Mouse (Mus musculus) limb, embryonic 12.5 days (tissue): ENCODE data around the gene Cbfb. TPM values are rescaled to one million over a fixed set of nuclear protein-coding genes. Genes with fewer than 3 reads are reported as not detected.

Experiments
- ATAC-seq: fragments of 200-750 bp; cut with Nextera tagmentation; 2 replicates; pipeline ENCODE4 v1.8.0; 2017; ENCODE audit warnings: low read depth, moderate TSS enrichment; ENCODE audit not compliant: insufficient number of reproducible peaks, insufficient read depth, low FRiP score, low TSS enrichment
- H3K27ac ChIP-seq: fragments of 300-500 bp; sonication (generic); 2 replicates; pipeline ENCODE4 v1.5.1; 2016; ENCODE audit warnings: mild to moderate bottlenecking, moderate library complexity
- H3K27me3 ChIP-seq: fragments of 300-500 bp; sonication (generic); 2 replicates; pipeline ENCODE4 v1.6.1; 2016; ENCODE audit warnings: mild to moderate bottlenecking, moderate library complexity
- H3K36me3 ChIP-seq: fragments of 300-500 bp; sonication (generic); 2 replicates; pipeline ENCODE4 v1.6.1; 2016; ENCODE audit warnings: mild to moderate bottlenecking, moderate library complexity
- H3K4me1 ChIP-seq: fragments of 300-500 bp; sonication (generic); replicated peaks from 2 replicates; pipeline ENCODE4 v1.6.1; 2016
- H3K4me2 ChIP-seq: fragments of 300-500 bp; sonication (generic); 2 replicates; pipeline ENCODE4 v1.6.1; 2016; ENCODE audit warnings: mild to moderate bottlenecking, moderate library complexity
- H3K4me3 ChIP-seq: fragments of 300-500 bp; sonication (generic); replicated peaks from 2 replicates; pipeline ENCODE4 v1.5.1; 2016; ENCODE audit warnings: mild to moderate bottlenecking
- H3K9ac ChIP-seq: fragments of 300-500 bp; sonication (generic); replicated peaks from 2 replicates; pipeline ENCODE4 v1.6.1; 2016; ENCODE audit warnings: mild to moderate bottlenecking, moderate library complexity
- H3K9me3 ChIP-seq: fragments of 300-500 bp; sonication (generic); 2 replicates; pipeline ENCODE4 v1.6.1; 2016; ENCODE audit warnings: mild to moderate bottlenecking, moderate library complexity
- WGBS: fragments of 180-500 bp; shearing (Covaris S2); methylation state at CpG from one replicate; pipeline ENCODE4 v1.1.7; 2016; 5-methylcytosine and 5-hydroxymethylcytosine counted together
- polyA plus RNA-seq: library from polyadenylated mRNA; unstranded; fragments of >200 nt; fragmentation: Nextera tagmentation; extraction: Ambion mirVana; gene quantifications from 2 replicates; pipeline ENCODE4 v1.2.1, GENCODE M21; 2016

The Cbfb gene
- polyA plus RNA-seq: 108 and 109 TPM in 2 replicates

DNA sequence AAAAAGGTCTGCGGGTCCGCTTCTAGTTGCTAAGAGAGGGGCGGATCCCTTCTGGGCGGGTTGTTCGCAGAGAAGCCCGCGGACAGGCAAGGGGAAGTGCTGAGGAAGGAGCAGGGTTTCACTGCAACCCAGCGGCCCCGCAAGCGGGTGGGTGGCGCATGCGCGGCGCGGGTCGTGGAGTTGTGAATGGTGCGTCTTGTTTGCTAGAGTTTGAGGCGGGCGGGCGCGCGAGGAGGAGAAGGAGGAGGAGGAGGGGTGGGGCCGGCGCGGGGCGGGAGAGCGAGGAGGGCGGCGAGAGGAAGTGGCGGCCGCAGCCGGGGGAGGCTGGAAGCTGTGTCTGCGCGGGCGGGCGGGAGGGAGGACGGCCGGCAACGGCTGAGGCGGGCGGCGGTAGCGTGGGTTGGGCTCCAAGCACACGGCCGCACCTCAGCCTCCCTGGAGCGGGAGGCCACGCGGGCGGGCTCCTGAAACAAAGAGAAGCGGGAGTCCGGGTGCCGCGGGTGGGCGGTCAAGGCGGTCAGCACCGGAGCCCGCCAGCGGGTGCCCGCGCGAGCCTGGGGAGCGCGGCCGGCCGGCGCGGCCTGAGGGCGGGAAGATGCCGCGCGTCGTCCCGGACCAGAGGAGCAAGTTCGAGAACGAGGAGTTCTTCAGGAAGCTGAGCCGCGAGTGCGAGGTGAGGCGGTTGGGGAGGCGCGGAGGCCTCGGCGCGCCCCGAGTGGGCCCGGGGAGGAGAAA lies at the start of gene Cbfb:
Gene Cbfb (plus strand): TSS at position 294 of the 735 bp plus-strand sequence.
- WGBS: under 1% methylated on average over 74 of the region's 86 CpGs
- Histone ChIP-seq H3K27ac (peak within 1 kb of the TSS; percentile 100), H3K9ac (peak within 1 kb of the TSS; percentile 97), H3K9me3 (no peaks in the 10 kb centered on the region), H3K4me3 (peak within 1 kb of the TSS; percentile 91), H3K4me1 (peaks cover 26% of the 10 kb centered on the region), H3K27me3 (no peaks in the 10 kb centered on the region), H3K4me2 (peak within 1 kb of the TSS; percentile 71), H3K36me3 (peaks cover 9% of the 10 kb centered on the region; the same call in 1 of the 2 replicates)
- ATAC-seq: peak; percentile 93

DNA sequence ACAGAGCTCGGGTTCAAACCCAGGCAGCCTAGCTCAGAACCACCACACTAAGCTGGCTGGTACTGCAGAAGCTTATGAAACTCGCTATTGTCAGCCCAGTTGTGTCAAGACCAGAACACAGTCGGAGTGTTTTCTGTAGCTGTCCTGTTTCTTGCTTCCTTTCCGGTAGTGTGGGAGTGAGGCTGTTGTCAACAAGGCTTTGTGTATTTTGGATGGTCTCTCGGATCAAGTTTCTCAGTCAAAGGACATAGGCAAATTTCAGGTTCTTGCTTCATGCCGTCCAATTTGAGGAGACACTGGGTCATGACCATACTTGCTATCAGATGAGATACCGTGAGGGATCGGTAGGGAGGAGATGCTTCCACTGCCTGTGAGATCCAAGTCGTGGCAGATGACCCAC lies 40.6 kb upstream of the Cbfb start:
- Histone ChIP-seq H3K4me2 (no peak overlapping the region), H3K27me3 (no peaks in the 10 kb centered on the region), H3K36me3 (no peaks in the 10 kb centered on the region), H3K9ac (no peak overlapping the region), H3K9me3 (no peaks in the 10 kb centered on the region), H3K4me3 (no peak overlapping the region), H3K4me1 (no peaks in the 10 kb centered on the region), H3K27ac (no peak overlapping the region)
- WGBS: 88% methylated on average over 9 of the region's 9 CpGs
- no peak for ATAC-seq

DNA sequence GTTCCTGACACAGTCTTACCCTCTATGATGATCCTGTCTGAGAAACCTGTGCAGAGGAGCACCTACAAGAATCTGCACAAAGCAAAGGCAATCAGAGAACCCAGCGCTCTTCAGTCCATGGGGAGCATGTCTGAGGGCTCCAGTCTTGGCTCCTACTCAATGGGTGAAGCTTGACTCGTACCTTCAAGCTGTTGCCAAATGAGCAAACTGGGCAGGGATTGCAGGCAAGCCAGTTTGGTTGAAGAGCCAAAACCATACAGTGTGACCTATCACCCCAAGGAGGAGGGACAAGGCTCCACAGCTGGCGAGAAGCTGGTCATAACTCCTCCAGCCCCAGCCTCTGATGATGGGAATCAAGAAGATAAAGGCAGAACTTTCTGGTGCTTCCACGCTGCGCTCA lies 39.0 kb upstream of the Cbfb start, which contains the start of gene Ces4a:
Gene Ces4a (plus strand): TSS at position 292 of the 400 bp plus-strand sequence.
- Histone ChIP-seq H3K27ac (no peak within 1 kb of the TSS), H3K4me2 (no peak within 1 kb of the TSS), H3K9ac (no peak within 1 kb of the TSS), H3K4me1 (no peaks in the 10 kb centered on the region), H3K36me3 (no peaks in the 10 kb centered on the region), H3K4me3 (no peak within 1 kb of the TSS), H3K9me3 (no peaks in the 10 kb centered on the region), H3K27me3 (no peaks in the 10 kb centered on the region)
- ATAC-seq: no peak
- WGBS: 82% methylated on average over 5 of the region's 5 CpGs

DNA sequence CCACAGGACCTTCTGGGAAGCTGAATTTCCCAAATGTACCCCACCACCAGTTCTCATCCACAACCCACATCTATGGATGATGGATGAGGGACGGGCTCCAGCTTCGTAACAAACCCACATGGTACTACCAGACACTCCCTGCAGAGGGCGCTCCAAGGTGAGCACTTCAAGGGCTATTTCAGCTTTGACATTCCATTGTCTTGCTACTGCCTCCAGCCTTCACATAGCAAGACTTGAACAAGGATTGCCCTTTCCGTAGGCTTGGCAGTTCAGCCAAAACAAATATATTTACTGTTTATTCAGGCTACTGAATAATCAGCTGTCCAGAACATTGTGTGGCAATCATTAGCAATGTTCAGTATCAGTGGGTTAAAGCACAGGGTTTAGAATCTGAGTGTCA lies 32.1 kb upstream of the Cbfb start:
- no peak for ATAC-seq
- Histone ChIP-seq H3K4me2 (no peak overlapping the region), H3K9me3 (no peaks in the 10 kb centered on the region), H3K4me1 (no peaks in the 10 kb centered on the region), H3K27me3 (peaks cover 16% of the 10 kb centered on the region; the same call in 1 of the 2 replicates), H3K4me3 (no peak overlapping the region), H3K36me3 (no peaks in the 10 kb centered on the region), H3K27ac (no peak overlapping the region), H3K9ac (no peak overlapping the region)
- 27% methylated on average over 4 of the region's 4 CpGs for WGBS

DNA sequence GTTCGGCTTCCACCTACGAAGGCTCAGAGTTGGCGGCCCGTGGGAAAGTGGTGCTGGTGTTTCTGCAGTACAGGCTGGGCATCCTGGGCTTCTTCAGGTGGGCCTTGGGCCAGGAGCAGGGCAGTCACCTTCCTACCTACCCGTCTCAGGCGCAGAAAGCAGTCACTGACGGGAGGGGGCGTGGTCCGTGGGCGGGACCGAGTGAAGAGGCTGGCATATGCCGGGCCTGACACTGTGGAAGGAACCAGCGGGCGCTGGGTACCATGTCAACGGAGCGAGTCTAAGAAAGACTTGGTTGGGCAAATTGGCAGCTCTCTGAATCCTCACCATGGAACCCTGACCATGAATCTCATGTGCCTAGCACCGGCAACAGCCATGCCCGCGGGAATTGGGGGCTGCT lies 28.1 kb upstream of the Cbfb start:
- Histone ChIP-seq H3K4me2 (peak overlapping the region; percentile 26; the same call in 1 of the 2 replicates), H3K27ac (no peak overlapping the region), H3K9ac (no peak overlapping the region), H3K4me1 (no peaks in the 10 kb centered on the region), H3K36me3 (no peaks in the 10 kb centered on the region), H3K4me3 (peak overlapping the region; percentile 9; the same call in 1 of the 2 replicates), H3K9me3 (no peaks in the 10 kb centered on the region), H3K27me3 (peaks cover 16% of the 10 kb centered on the region; the same call in 1 of the 2 replicates)
- WGBS: 31% methylated on average over 19 of the region's 19 CpGs
- no peak for ATAC-seq

DNA sequence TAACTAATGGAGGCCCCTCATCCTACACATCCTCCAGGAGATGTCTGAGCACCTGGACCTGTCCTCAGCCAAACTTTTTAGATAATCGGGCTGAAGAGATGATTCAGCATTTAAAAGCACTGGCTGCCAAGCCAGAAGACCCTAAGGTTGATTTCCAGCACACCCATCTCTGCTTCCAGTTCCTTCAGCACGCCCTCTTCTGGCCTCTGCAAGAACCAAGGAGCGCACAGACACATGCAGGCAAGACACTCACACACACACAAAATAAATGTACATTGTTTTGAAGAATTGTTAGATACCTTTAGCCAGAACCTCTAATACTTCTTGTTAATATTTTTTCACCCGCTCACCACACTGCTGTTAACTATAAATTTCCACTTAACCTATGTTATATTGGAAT lies 18.8 kb upstream of the Cbfb start:
- H3K4me2 ChIP-seq: no peak overlapping the region
- no peaks in the 10 kb centered on the region for H3K9me3 ChIP-seq
- H3K27me3 ChIP-seq: peaks cover 15% of the 10 kb centered on the region
- H3K4me1 ChIP-seq: peaks cover 15% of the 10 kb centered on the region
- no peak for ATAC-seq
- H3K27ac ChIP-seq: no peak overlapping the region
- no peak overlapping the region for H3K9ac ChIP-seq
- no peak overlapping the region for H3K4me3 ChIP-seq
- WGBS: 59% methylated on average over 4 of the region's 4 CpGs
- no peaks in the 10 kb centered on the region for H3K36me3 ChIP-seq

DNA sequence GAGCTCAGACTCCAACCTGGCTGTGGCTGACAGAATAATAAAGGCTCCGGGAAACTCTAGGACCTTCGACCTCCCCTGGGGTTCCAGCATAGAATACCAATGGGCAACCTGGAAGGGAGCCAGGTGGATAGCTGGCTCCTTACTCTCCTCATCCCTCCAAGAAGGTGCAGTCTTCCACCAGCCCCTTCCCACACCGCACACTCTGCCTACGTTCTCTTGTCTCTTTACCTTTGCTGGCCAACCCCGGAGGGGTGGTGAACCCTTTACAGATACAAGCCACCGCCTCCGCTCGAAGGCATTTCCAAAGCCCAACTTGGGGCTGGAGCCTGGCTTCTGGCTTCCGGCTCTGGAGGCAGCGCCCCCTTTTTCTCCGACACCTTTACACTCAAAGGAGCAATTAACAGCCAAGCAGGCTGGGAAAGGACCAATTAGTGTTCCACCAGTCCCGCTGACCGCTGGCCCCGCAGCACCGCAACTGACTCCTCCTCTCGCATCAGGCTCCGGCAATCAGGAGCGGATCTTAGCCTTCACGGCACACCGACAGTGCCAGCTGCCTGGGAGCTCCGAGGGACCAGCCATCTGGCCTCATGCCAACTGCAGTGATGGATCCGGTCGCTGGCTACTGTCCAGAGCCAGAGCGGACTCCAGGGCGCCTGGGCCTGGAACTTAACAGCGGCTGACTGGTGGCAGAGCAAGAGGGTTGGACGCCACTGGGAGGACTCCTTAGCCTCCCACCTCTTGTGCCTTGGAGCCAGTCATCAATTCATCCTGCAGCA lies 17.7 kb upstream of the Cbfb start:
- peak overlapping the region; percentile 34 for H3K4me3 ChIP-seq
- peaks cover 15% of the 10 kb centered on the region for H3K4me1 ChIP-seq
- peak; percentile 84; the same call in 1 of the 2 replicates for ATAC-seq
- peaks cover 15% of the 10 kb centered on the region for H3K27me3 ChIP-seq
- no peaks in the 10 kb centered on the region for H3K9me3 ChIP-seq
- WGBS: 1% methylated on average over 27 of the region's 27 CpGs
- H3K4me2 ChIP-seq: peak overlapping the region; percentile 67
- peak overlapping the region; percentile 50 for H3K9ac ChIP-seq
- peak overlapping the region; percentile 56 for H3K27ac ChIP-seq
- no peaks in the 10 kb centered on the region for H3K36me3 ChIP-seq

DNA sequence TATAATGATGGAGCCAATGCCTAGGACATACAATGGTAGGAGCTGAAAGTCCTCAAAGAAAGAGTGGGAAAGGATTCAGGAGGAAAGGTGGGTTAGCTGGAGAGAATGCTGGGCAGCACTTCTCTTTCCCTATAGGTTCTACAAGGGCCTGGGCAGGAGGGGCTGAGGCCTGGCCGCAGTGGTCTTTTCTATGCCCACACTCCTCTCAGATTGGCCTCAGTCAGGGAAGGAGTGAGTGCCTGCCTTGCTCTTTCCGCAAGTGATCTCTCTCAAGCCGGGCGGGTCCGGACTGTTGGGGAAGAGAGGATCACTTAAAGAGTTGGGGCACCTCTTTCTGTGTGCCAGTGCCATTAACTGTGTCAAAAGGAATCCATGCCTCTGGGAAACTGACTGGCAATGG lies 16.2 kb upstream of the Cbfb start:
- Histone ChIP-seq H3K4me3 (no peak overlapping the region), H3K27ac (no peak overlapping the region), H3K4me2 (no peak overlapping the region), H3K9me3 (no peaks in the 10 kb centered on the region), H3K9ac (no peak overlapping the region), H3K27me3 (peaks cover 15% of the 10 kb centered on the region), H3K36me3 (no peaks in the 10 kb centered on the region), H3K4me1 (peaks cover 15% of the 10 kb centered on the region)
- no peak for ATAC-seq
- WGBS: 89% methylated on average over 5 of the region's 5 CpGs

DNA sequence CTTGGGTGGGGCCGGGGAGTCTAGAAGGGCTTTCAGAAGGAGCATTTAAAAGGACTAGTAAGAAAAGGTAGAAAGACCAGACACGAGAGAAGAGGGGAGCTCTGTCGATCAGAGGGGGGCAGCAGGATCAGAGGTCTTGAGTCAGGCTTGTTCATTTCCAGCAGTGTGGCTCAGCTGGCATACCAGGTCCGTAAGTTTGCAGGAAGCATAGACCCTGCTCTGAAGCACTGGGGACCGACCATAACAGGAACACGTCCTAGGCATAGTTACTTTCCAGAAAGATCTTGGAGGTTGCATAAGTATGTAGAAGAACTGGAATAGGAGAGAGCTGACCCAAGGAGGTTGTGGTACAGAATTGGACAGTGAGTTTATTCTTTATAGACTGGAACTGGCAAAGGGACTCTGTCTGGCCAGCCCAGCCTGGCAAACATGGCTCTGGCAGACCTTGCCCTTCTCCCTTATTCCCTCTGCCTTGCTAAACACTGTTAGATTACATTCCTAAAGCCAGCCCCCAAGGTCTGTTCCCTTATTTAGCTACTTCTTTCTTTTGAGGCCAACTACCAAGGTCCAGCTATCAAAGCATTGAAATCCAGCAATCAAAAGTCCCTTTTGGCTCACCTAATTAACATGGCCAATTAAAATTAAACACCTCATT lies 15.3 kb upstream of the Cbfb start:
- no peak for ATAC-seq
- H3K27me3 ChIP-seq: peaks cover 15% of the 10 kb centered on the region
- H3K9me3 ChIP-seq: no peaks in the 10 kb centered on the region
- WGBS: 81% methylated on average over 6 of the region's 6 CpGs
- no peak overlapping the region for H3K4me3 ChIP-seq
- H3K27ac ChIP-seq: no peak overlapping the region
- no peaks in the 10 kb centered on the region for H3K36me3 ChIP-seq
- no peak overlapping the region for H3K9ac ChIP-seq
- H3K4me2 ChIP-seq: no peak overlapping the region
- peaks cover 15% of the 10 kb centered on the region for H3K4me1 ChIP-seq

DNA sequence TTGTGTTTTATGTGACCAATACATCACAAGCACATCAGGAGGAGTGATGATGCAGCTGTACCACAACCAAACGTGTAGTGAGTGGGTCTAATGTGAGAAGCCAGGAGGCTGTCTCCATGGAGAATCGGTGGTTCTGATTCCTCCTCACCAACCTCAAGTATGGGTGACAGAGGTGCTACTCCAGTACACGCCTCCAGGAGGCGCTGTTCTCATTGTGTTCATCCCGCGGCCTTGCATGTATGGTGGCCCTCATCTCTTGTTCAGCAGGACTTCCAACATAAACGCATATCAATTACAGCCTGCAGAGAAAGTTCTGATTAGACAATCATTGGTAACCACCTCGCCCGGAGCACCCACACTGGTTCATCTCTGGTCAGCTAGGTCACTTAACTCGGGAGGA lies 12.9 kb upstream of the Cbfb start:
- no peak overlapping the region for H3K4me3 ChIP-seq
- H3K36me3 ChIP-seq: no peaks in the 10 kb centered on the region
- H3K4me2 ChIP-seq: no peak overlapping the region
- no peak overlapping the region for H3K27ac ChIP-seq
- WGBS: 56% methylated on average over 10 of the region's 10 CpGs
- no peak for ATAC-seq
- H3K27me3 ChIP-seq: peaks cover 7% of the 10 kb centered on the region
- H3K4me1 ChIP-seq: peaks cover 10% of the 10 kb centered on the region
- H3K9me3 ChIP-seq: no peaks in the 10 kb centered on the region
- no peak overlapping the region for H3K9ac ChIP-seq

DNA sequence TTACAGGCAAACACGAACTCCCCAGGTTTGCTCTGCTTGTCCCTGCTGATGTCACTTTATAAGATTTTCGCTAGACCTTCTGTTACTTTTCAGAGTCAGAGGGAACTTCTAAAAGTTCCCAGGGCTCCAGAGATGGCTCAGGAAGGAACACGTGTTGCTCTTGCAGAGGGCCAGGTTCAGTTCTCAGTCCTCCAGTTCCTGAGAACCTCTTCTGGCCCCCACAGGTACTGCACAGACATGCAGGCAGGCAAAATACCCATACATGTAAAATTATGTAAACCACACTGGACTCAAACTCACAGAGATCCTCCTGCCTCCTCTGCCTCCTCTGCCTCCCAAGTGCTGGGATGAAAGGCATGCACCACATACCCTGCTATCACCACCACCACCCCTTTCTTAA lies 12.4 kb upstream of the Cbfb start:
- Histone ChIP-seq H3K27me3 (peaks cover 1% of the 10 kb centered on the region; the same call in 1 of the 2 replicates), H3K4me3 (no peak overlapping the region), H3K27ac (no peak overlapping the region), H3K9me3 (no peaks in the 10 kb centered on the region), H3K36me3 (no peaks in the 10 kb centered on the region), H3K9ac (no peak overlapping the region), H3K4me2 (no peak overlapping the region), H3K4me1 (peaks cover 5% of the 10 kb centered on the region)
- no peak for ATAC-seq
- WGBS: 66% methylated on average over 3 of the region's 3 CpGs
